Mouse (Mus musculus) thymus, adult 18-20 months (tissue): ENCODE measurements around the gene Slc5a5.
A peak's percentile ranks its signal among the peaks of the same experiment; 100 is the strongest.

Experiments used
- DNase-seq, 2 experiments: peaks; one replicate each; pipeline ENCODE4 v3.0.0; 2022; ENCODE audit warnings: mixed read lengths in 2 of 2

Slc5a5 gene

DNA sequence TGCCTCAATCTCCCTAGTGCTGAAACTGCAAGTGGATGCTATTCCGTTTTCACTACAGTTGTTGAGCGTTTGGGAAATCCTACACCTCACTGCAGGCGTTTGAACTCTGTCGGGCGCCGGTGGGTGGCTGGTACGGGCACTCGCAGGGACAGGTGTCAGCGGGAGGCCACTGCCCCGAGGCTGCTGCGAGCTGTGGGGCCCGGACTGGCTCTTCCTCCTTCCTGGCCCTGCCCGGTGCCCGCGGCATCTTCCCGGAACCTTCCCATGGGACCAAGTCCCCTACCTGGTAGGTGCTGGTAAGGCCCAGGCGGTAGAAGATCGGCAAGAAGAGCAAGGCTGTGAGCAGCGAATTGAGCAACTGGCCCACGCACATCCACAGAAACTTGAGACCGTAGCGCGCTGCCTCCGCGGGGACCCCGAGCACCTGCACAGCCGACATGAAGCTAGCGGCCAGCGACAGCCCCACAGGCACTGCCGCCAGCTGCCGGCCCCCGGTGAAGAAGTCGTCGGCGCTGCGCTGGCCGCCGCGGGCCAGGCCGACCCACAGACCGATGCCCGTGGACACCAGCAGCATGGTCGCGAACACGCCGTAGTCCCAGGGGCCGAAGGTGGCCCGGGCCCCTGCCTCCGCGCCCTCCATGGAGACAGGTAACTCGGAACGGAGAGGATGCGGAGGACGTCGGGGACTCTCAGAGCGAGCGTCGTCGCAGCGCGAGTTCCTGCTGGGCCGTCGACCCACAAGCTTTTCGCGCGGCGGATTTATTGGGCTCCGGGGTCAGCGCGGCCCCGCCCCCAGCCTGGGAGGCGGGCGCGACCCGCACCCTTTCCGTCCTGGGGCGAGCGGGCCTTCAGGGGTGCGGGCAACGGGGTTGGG lies at the start of gene Slc5a5:
Gene Slc5a5, minus strand, starts transcription at position 736 of the 874 bp plus-strand sequence.
- no peak for DNase-seq

- no peak for DNase-seq
These were observed 48.9 kb upstream of the Slc5a5 start for GRCm38 (mm10) chr8:70941478-70941877.

GRCm38 (mm10) chr8:70937200-70937599 lies 44.6 kb upstream of the Slc5a5 start:
- DNase-seq: no peak

DNA sequence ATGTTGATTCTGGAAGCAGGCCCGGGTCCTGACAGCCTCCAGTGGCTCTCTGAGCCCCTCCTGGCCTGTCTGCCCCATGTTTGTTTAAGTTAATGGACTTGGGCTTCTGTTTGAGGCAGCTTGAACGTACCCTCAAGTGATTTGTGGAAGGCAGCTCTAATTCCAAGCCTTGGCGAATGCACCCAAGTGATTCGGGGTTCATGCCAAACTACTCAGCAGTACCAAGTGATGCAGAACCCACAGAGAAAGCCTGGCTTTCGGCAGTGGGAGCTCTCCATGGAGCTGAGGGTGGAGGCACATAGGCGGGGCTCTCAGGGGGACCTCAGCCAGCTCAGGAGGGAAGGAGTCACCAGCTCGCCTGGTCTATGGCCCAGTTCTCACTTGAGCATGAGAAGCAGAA lies 42.2 kb upstream of the Slc5a5 start:
- DNase-seq: no peak

DNA sequence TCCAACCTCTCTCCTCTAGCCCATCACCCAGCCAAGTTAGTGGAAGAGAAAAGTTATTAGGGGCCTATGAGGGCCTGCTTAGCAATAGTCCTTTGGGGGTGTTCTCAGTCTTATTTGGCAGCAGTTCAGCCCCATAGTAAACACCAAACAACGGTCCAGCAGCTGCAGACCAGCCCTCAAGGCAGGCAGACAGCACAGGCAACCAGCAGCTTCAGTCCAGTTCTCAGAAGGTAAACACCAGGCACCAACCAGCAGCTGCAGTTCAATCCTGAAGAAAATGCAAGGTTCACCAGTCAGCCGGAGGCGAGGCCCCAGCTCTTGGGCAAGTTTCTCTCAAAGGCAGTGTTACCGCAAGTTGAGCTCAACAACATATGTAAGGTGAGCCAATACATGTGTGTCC lies 40.5 kb upstream of the Slc5a5 start:
- no peak for DNase-seq

DNA sequence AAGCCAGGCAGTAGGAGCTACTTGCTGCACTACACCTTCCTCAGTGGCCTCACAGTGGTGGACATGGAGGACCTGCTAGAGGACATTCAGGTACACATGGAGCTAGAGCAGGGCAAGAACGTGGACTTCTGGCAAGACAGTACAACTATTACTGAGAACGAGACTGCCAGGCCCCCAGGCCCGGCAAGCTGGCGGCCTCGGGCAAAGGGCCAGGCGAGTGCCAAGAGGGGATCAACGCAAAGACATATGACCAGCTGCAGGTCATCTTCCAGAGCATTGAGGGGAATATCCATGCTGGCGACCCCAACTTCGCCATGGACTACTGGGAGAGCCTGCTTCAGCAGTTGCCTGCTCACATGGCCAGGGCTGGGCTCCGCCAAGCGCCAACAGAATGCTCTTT lies 39.2 kb upstream of the Slc5a5 start:
- no peak for DNase-seq

- no peak for DNase-seq
These were observed 36.3 kb upstream of the Slc5a5 start for GRCm38 (mm10) chr8:70928778-70929322.

DNA sequence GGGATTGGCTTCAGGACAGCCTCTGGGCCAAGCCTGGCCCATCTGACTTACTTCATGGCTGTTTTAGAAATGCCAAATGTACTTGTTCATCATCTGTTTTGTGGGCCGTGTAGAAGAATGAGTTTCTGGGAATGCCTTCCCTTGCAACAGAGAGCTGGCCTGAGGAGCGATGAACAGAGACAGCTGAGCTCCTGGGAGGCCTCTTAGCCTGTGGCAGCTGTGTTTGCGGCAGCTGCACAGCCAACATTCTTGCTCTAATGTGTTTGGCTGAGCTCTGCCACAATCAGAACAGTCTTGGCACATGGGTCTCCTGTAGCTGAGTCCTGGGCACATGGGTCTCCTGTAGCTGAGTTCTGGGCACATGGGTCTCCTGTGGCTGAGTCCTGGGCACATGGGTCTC lies 35.5 kb upstream of the Slc5a5 start:
- no peak for DNase-seq

DNA sequence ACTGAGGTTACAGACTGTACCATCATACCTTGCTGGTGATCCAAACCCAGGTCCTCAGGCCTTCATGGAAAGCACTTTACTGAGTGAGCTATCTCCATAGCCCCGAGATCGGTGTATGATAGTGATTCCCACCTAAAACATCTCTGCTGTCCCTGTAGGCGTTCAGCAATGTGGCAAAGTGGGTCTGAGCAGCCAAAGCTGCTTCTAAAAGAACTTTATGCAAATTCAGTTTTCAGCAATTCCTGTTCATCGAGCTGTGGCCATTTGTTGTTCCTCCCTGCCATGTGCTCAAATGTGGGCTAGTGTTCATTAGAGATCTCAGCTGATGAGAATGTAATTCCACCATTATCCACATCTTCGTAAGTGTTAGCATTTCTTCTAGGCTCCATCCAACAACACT lies 33.8 kb upstream of the Slc5a5 start:
- DNase-seq: no peak

GRCm38 (mm10) chr8:70925754-70926153 lies 33.2 kb upstream of the Slc5a5 start:
- DNase-seq: no peak

DNA sequence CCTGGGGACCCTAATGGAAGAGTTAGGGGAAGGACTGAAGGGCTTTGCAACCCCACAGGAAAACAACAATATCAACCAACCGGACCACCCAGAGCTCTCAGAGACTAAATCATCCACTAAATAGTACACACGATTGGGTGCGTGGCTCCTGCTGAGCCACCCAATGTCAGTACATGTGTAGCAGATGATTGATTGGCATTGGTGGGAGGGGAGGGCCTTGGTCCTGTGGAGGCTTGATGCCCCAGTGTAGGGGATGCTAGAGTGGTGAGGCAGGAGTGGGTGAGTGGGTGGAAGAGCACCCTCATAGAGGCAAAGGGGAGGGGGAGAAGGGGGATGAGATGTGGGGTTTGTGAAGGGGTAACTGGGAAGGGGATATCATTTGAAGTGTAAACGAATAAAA lies 31.6 kb upstream of the Slc5a5 start:
- DNase-seq: no peak

- no peak for DNase-seq
These were observed 27.7 kb upstream of the Slc5a5 start for GRCm38 (mm10) chr8:70920049-70920922.

DNA sequence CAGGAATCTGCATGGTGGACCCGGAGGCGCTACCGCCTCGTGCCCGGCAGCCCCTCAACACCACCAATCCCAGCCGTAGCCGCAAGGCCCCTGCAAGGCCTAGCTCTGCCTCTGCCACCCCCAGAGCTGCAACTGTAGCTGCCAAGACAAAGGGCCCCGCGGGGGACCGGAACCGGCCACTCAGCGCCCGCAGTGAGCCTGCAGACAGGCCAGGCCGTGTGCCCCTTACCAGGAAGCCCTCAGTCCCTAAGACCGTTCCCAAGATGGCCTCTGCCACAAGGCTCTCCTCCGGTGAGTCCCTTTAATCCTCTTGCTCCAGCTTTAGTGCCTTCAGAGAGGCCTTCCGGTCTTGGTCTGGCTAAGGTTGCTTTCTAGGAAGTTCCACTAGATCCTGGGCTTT lies 22.1 kb upstream of the Slc5a5 start:
- DNase-seq: no peak

DNA sequence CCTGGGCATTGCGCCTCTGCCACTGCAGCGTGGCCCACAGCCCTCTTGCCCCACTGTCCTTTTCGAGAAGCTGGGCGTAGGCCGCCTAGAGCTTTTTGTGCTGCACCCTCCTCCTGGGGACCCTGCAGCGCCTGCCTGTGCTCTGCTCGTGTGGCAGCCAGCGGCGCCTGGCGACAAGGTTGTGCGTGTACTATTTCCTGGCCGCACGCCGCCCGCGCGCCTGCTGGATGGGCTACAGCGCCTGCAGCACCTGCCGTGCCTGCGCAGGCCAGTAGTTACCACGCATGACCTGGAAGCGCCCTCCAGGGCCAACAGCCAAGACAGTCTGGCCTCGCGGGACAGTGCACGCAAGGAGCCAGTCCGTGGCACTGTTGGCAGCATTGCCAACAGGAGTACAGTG lies 21.0 kb upstream of the Slc5a5 start:
- no peak for DNase-seq

- no peak for DNase-seq
These were observed 20.4 kb upstream of the Slc5a5 start for GRCm38 (mm10) chr8:70912955-70913354.

DNA sequence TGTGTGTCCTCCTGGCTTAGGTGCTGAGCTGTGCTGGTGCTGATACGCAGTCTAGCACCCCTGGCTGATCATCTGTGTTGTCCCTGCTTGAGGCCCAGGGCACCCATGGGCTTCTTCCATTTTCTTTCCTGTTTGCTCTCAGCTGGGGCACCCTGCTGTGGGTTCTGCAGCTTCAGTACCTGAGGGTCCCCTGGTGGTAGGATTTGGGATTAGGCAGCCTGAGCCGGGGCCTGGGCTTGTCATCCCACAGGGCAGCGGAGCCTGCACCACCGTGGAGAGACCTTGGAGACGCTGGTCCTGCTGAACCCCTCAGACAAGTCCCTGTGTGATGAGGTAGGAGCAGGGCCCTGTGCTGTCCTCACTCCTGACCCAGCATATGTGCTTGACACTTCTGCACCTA lies 19.0 kb upstream of the Slc5a5 start:
- no peak for DNase-seq

- DNase-seq: no peak
These were observed 15.0 kb upstream of the Slc5a5 start for GRCm38 (mm10) chr8:70907518-70907917.

DNA sequence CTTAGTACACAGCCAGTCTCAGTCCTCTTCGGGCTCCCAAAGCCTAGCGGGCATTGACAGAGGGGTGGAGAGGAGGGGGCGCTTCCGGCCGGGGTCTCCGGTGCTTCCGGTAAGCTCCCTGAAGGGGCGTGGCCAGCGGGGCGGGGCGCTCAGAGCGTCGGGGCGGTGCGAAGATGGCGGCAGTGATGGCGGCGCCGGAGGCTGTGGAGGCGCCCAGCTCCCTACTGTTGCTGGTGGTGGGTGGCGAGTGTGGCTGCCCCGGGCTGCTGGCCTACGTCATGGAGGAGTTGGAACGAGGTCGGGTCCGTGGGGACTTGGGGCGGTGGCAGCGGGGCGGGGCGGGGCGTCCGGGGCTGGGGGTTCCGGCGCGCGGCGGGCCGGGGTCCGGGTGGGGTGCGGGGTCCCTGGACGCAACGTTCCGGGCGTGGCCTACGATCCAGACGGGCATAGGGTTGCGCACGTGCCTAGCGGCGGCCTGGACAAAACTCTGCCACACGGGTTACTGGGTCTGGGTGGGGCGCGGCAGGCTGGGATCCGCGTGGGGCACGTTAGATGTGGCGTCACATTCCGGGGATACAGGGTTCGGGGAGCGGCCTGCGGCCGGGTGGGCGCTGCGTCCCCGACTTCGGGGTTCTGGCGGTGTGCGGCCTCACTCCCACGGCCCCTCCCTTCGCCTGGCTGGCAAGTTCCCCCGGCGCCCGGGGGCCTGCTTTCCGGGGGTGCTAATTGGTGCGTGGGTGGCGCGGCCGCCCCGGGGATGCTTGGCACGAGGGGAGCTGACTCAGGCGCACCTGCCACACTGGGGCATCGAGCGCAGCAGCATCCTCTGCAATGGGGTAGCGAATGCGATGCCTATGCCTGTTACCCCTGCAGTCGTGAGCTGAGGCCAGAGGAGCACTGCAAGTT lies 13.5 kb upstream of the Slc5a5 start, which contains the start of gene Map1s:
Gene Map1s, plus strand, starts transcription at position 102 of the 906 bp plus-strand sequence.
- peak; percentile 77 to 79 for DNase-seq

- DNase-seq: no peak
These were observed 12.9 kb upstream of the Slc5a5 start for GRCm38 (mm10) chr8:70905463-70905830.

DNA sequence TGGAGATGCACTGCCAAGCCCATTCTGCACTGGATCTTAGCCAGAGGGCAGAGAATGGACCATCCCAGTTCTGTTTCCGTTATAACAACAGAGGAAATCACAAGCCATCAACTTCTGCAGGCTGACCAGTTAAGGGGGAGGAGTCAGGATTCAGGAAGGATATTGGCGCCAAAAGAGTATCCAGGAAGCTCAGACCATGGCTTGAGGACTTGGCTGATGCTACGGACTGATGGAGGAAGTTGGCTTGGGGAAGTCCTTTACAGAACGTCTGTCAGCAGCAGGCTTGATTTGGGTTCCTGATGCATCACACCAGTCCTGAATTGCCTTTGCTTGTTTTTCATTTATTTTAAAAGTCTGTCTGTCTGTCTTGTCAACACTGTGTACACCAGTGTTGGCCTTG lies 12.0 kb upstream of the Slc5a5 start:
- no peak for DNase-seq

DNA sequence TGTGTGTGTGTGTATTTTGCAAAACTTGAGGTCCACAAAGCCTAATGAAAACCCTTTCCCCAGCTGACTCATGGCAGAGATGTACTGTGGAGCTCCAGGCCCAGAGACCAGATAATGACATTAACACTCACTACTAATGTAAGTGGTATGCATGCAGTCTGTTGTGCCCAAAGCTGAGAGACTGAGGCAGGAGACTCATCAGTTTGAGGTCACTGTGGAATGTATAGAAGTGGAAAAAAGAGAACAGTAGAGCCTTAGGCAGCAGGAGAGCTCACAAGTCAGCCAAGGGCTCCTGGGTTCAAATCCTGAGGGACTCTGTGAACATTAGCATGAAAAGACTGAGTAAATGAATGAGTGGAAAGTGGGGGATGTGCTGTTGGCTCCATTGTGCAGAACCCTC lies 11.0 kb upstream of the Slc5a5 start:
- no peak for DNase-seq

DNA sequence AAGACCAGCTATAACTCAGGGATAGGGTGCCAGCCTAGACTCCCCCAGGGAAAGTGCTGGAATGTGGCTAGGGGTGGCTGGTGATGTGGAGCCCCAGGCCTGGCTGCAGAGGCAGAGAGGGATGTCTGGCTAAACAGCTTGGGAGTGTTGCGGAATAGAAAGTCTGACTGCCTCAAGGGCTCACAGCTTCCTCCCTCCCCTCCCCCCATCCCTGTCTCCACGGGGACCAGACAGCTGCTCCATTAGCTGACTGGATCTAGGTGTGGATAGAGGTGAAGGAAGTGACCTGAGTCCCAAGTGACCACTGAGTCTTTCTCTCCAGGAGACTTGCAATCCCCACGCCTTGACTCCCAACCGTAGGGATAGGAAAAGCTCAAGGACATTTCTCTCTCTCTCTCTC lies 10.6 kb upstream of the Slc5a5 start:
- DNase-seq: no peak

GRCm38 (mm10) chr8:70902211-70902610 lies 9.7 kb upstream of the Slc5a5 start:
- no peak for DNase-seq
